Mouse (Mus musculus): Measurements from ENCODE around the gene Tbxas1.

Gene Tbxas1

DNA sequence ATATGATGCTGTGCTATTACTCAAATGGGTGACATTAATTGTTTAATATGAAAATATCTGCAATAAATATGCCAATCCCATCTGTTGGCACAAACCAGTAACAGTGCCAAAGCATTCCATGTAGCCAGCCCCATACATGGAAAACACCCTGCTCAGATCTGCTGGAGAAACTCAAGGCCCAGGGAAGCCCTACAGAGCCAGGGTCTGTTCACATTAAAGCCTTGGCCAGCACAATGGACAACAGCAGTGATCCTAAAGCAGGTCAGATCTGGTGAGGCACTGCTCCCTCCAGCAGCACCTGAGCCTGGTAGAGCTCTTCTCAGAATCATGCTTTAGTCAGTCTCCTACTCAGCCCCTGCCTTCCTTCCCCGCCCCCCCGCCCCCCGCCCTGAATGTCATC, 237.9 kb downstream of the Tbxas1 start:
- in situ Hi-C loops (cut with MboI, MseI): no loop called here

GRCm38 (mm10) chr6:39115438-39115837, 240.2 kb downstream of the Tbxas1 start:
- in situ Hi-C loops (cut with MboI, MseI): no loop called here

DNA sequence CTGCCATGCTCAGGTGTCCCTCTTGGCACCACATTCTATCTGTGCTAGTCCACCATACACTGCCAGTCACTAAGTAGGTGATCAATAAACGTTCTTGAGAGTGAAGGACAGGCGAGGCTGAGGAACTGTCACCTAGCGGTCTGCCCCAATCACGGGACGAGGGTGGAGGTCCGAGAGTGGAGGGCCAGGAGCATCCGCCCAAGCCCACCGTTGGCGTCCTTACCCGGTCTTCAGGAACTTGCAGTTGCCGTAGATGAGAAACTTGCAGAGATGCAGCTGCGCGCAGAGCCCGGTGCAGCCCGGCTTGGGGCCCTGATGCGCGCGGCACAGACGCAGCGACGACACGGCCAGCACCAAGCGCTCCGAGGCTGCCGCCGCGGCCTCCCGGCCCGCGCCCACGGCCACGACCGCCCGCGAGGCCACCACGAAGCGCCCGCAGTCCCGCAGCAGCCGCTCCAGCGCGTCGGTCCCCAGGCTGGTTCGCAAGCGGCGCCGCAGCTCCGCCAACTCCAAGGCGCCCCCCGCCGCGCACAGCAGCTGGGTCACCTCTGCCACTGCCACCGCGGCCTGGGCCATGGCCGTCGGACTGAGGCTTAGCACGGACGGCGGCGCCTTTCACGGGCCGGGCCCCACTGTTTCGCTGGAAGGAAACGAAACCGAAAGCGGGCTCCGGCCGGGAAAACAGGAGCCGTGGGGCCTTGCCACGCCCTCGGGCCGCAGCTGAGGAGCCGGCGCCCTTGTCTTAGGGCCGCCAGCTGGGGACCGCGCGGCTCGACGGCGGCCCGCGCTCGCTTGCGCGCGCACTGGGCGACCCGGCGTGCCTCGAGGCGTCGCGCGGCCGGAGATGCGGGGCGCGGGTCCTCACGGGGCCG, 242.6 kb downstream of the Tbxas1 start, which contains the start of gene Parp12:
Gene Parp12, minus strand, starts transcription at position 766 of the 872 bp plus-strand sequence.
- in situ Hi-C loops (cut with MboI, MseI): no loop called here

- in situ Hi-C loops (cut with MboI, MseI): no loop called here
Measured at GRCm38 (mm10) chr6:39118456-39118881, 243.3 kb downstream of the Tbxas1 start.

DNA sequence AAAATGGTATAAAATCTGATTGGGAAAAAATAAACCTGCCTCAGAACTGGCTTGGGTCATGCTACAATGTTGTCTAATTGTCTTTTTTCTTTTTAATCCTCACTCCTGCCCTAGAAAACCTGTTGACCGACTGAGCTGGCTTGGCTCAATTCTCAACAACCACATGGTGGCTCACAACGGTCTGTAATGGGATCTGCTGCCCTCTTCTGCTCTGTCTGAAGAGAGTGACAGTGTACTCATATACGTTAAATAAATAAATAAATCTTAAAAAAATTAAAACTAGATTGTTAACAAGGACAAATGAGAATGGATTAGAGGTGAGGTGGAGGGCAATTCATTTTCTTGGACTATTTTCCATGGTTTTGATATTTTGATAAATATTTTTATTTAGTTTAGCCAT, 245.5 kb downstream of the Tbxas1 start:
- in situ Hi-C loops (cut with MboI, MseI): no loop called here

GRCm38 (mm10) chr6:39124719-39125118, 249.5 kb downstream of the Tbxas1 start:
- in situ Hi-C loops (cut with MboI, MseI): no loop called here

DNA sequence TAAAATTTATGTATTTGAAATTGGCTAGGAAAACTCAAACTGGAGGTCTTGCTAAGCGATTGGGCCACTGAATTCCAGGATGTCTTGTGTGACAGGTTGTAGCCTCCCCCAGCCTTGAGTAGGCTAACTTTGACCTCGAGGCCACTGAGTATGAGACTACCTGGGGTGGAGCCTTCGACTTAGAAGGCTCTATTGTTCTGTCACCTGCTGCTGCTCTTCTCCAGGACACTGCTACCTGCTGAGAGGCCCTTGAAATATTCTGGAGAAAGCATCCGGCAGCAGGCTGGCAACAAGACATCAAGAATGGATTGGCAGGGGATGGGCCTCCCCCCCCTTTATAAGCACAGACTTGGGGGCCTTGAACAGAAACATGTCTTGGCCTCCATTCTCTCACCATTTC, 256.3 kb downstream of the Tbxas1 start:
- in situ Hi-C loops (cut with MboI, MseI): no loop called here

DNA sequence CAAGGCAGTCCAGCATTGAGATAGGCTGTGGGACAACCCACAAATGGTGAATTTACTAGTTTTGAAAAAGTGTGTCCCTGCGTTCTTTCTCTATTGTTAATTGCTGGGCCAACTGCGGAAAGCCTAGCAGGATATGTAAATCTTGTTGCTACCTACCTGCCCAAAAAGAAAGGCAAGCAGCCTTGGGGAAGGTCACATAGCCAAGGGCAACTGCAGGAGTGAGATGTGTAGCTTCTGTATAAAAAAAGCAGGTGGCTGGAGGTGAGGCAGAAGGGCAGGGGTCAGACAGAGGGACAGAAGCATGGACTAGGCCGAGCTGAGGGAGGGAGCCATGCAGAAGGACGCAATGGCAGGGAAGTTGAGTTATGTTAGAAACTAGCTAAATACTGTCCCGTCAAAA, 257.4 kb downstream of the Tbxas1 start:
- in situ Hi-C loops (cut with MboI, MseI): no loop called here

Measured in T-helper 2 cell (primary cell).